Mouse (Mus musculus) ES-Bruce4 (cell line): ENCODE results near the gene Gm21304.
"Not testable (repeated sequence)": the region's sequence is repeated elsewhere in the genome, so short reads cannot be mapped to it uniquely, and the experiment has no call there.

Experiments
- CTCF ChIP-seq: IDR thresholded peaks from one replicate; pipeline ENCODE4 v1.8.1; 2011; ENCODE audit warnings: low read depth, low read length
- POLR2A ChIP-seq: IDR thresholded peaks from one replicate; pipeline ENCODE4 v1.8.1; 2011; ENCODE audit warnings: low read length; ENCODE audit not compliant: insufficient read depth

DNA sequence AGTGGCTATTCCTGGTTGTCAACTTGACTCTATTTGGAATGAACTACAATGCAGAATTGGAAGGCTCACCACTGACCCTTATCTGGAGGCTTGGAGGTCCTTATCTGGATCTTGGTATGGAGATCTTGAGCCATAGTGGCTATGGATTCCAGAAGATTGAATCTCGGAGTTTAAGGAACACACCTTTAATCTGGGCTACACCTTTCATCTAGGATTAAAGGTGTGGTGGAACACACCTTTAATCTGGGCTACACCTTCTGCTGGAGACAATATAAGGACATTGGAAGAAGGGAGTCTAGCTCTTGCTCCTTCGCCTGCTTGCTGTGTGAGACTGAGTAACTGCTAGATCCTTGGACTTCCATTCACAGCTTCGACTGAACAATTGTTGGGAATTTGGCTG lies 8.6 kb upstream of the Gm21304 start, which contains the start of gene Gm8764:
- TF ChIP-seq CTCF, POLR2A: not testable (repeated sequence)
